Mouse (Mus musculus): ENCODE measurements around the gene Rbmxl1. TPM values are rescaled to one million over a fixed set of nuclear protein-coding genes. Genes with fewer than 3 reads are reported as not detected.
"Not testable (repeated sequence)": the region's sequence is repeated elsewhere in the genome, so short reads cannot be mapped to it uniquely, and the experiment has no call there.

Rbmxl1 gene
- polyA plus RNA-seq, 1 experiment from 2014 or later: 184 TPM

GRCm38 (mm10) chr8:78507979-78508718, 549 bp downstream of the Rbmxl1 start:
- Histone ChIP-seq H3K27ac (ENCODE audit: low read depth, low read length) (peak overlapping the region; percentile 98), H3K36me3 (ENCODE audit: control insufficient read depth, insufficient read depth, low read length) (peaks cover 12% of the 10 kb centered on the region), H3K4me3 (ENCODE audit: low read length) (peak overlapping the region; percentile 95), H3K4me2 (ENCODE audit: low read length) (peak overlapping the region; percentile 88), H3K27me3 (replicated peaks; ENCODE audit: control insufficient read depth, insufficient read depth, low read length) (no peaks in the 10 kb centered on the region), H3K4me1 (ENCODE audit: control insufficient read depth, insufficient read depth, low read depth, low read length) (peaks cover 14% of the 10 kb centered on the region), H3K9ac (ENCODE audit: low read depth, low read length) (peak overlapping the region; percentile 96), H3K9me3 (ENCODE audit: control insufficient read depth, low read length) (no peaks in the 10 kb centered on the region)
- under 1% methylated on average over 33 of the region's 38 CpGs for WGBS
- ATAC-seq: peak; percentile 22

- H3K4me3 ChIP-seq (ENCODE audit: low read length): no peak overlapping the region
- H3K4me2 ChIP-seq (ENCODE audit: low read length): no peak overlapping the region
- H3K27me3 ChIP-seq (replicated peaks; ENCODE audit: control insufficient read depth, insufficient read depth, low read length): no peaks in the 10 kb centered on the region
- peaks cover 6% of the 10 kb centered on the region for H3K4me1 ChIP-seq (ENCODE audit: control insufficient read depth, insufficient read depth, low read depth, low read length)
- 70% methylated on average over 2 of the region's 2 CpGs for WGBS
- no peaks in the 10 kb centered on the region for H3K9me3 ChIP-seq (ENCODE audit: control insufficient read depth, low read length)
- H3K36me3 ChIP-seq (ENCODE audit: control insufficient read depth, insufficient read depth, low read length): peaks cover 12% of the 10 kb centered on the region
- no peak overlapping the region for H3K9ac ChIP-seq (ENCODE audit: low read depth, low read length)
- ATAC-seq: no peak
- no peak overlapping the region for H3K27ac ChIP-seq (ENCODE audit: low read depth, low read length)
Observed at GRCm38 (mm10) chr8:78502706-78503105, 6.0 kb downstream of the Rbmxl1 start.

GRCm38 (mm10) chr8:78496273-78496672, 12.4 kb downstream of the Rbmxl1 start:
- not testable (repeated sequence) for H3K4me1 ChIP-seq (ENCODE audit: control insufficient read depth, insufficient read depth, low read depth, low read length); H3K9ac ChIP-seq (ENCODE audit: low read depth, low read length); H3K4me2 ChIP-seq (ENCODE audit: low read length); H3K36me3 ChIP-seq (ENCODE audit: control insufficient read depth, insufficient read depth, low read length); H3K27me3 ChIP-seq (replicated peaks; ENCODE audit: control insufficient read depth, insufficient read depth, low read length); H3K27ac ChIP-seq (ENCODE audit: low read depth, low read length); H3K4me3 ChIP-seq (ENCODE audit: low read length); H3K9me3 ChIP-seq (ENCODE audit: control insufficient read depth, low read length); ATAC-seq
- 96% methylated on average over 3 of the region's 3 CpGs for WGBS

DNA sequence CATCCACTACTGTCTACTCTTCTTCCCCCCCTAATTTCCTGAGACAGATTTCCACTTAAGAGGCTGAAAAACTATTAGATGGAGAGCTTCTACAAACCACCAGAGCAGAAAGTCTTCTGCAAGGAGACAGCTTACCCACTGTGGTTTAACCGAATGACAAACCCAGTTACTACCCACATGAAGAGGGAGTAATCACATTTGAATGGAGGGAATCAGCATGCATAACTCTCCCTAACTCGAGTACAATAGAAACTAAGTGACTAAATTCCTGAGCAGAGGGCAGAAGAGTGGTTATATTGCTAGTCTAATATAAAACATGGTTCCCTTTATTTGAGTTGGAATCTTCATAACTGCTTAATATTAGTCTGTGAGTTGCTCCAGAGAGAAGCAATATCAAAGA, 15.7 kb downstream of the Rbmxl1 start:
- no peaks in the 10 kb centered on the region for H3K4me1 ChIP-seq (ENCODE audit: control insufficient read depth, insufficient read depth, low read depth, low read length)
- H3K27me3 ChIP-seq (replicated peaks; ENCODE audit: control insufficient read depth, insufficient read depth, low read length): no peaks in the 10 kb centered on the region
- H3K9me3 ChIP-seq (ENCODE audit: control insufficient read depth, low read length): no peaks in the 10 kb centered on the region
- no peak overlapping the region for H3K27ac ChIP-seq (ENCODE audit: low read depth, low read length)
- H3K4me3 ChIP-seq (ENCODE audit: low read length): no peak overlapping the region
- WGBS: 32% methylated on average over 2 of the region's 2 CpGs
- H3K9ac ChIP-seq (ENCODE audit: low read depth, low read length): no peak overlapping the region
- H3K36me3 ChIP-seq (ENCODE audit: control insufficient read depth, insufficient read depth, low read length): no peaks in the 10 kb centered on the region
- no peak for ATAC-seq
- no peak overlapping the region for H3K4me2 ChIP-seq (ENCODE audit: low read length)

DNA sequence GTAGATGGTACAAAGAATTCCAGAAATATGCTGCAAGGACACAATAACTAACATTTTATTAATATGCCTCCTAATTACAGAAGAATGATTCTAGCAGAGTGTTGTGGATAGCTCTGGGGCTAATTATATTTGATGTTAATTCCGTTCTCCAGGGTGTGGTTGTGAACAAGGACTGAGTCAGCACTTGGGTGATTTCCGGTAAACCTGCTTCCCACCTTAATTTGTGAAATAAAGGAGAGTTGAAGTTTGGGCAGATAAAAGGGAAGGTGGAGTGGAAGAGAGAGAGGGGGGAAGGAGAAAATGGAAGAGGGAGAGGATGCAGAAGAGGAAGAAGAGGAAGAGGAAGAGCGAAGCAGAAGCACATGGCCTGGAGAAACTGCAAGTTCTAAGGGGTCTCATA, 19.0 kb downstream of the Rbmxl1 start:
- Histone ChIP-seq H3K9ac (ENCODE audit: low read depth, low read length) (no peak overlapping the region), H3K4me3 (ENCODE audit: low read length) (no peak overlapping the region), H3K4me1 (ENCODE audit: control insufficient read depth, insufficient read depth, low read depth, low read length) (no peaks in the 10 kb centered on the region), H3K27me3 (replicated peaks; ENCODE audit: control insufficient read depth, insufficient read depth, low read length) (no peaks in the 10 kb centered on the region), H3K4me2 (ENCODE audit: low read length) (no peak overlapping the region), H3K27ac (ENCODE audit: low read depth, low read length) (no peak overlapping the region), H3K36me3 (ENCODE audit: control insufficient read depth, insufficient read depth, low read length) (no peaks in the 10 kb centered on the region), H3K9me3 (ENCODE audit: control insufficient read depth, low read length) (no peaks in the 10 kb centered on the region)
- WGBS: 82% methylated on average over 3 of the region's 3 CpGs
- no peak for ATAC-seq

- Histone ChIP-seq H3K4me2 (ENCODE audit: low read length) (no peak overlapping the region), H3K9me3 (ENCODE audit: control insufficient read depth, low read length) (no peaks in the 10 kb centered on the region), H3K27me3 (replicated peaks; ENCODE audit: control insufficient read depth, insufficient read depth, low read length) (no peaks in the 10 kb centered on the region), H3K4me3 (ENCODE audit: low read length) (no peak overlapping the region), H3K36me3 (ENCODE audit: control insufficient read depth, insufficient read depth, low read length) (no peaks in the 10 kb centered on the region), H3K9ac (ENCODE audit: low read depth, low read length) (no peak overlapping the region), H3K4me1 (ENCODE audit: control insufficient read depth, insufficient read depth, low read depth, low read length) (no peaks in the 10 kb centered on the region), H3K27ac (ENCODE audit: low read depth, low read length) (no peak overlapping the region)
- WGBS: 54% methylated on average over 6 of the region's 6 CpGs
- ATAC-seq: no peak
Observed at GRCm38 (mm10) chr8:78477051-78477829, 31.5 kb downstream of the Rbmxl1 start.

GRCm38 (mm10) chr8:78467889-78468288, 40.8 kb downstream of the Rbmxl1 start:
- H3K9ac ChIP-seq (ENCODE audit: low read depth, low read length): no peak overlapping the region
- H3K4me3 ChIP-seq (ENCODE audit: low read length): no peak overlapping the region
- H3K36me3 ChIP-seq (ENCODE audit: control insufficient read depth, insufficient read depth, low read length): no peaks in the 10 kb centered on the region
- no peaks in the 10 kb centered on the region for H3K27me3 ChIP-seq (replicated peaks; ENCODE audit: control insufficient read depth, insufficient read depth, low read length)
- no peaks in the 10 kb centered on the region for H3K9me3 ChIP-seq (ENCODE audit: control insufficient read depth, low read length)
- no peak overlapping the region for H3K27ac ChIP-seq (ENCODE audit: low read depth, low read length)
- H3K4me1 ChIP-seq (ENCODE audit: control insufficient read depth, insufficient read depth, low read depth, low read length): no peaks in the 10 kb centered on the region
- no peak overlapping the region for H3K4me2 ChIP-seq (ENCODE audit: low read length)
- no peak for ATAC-seq
- 95% methylated on average over 2 of the region's 2 CpGs for WGBS

DNA sequence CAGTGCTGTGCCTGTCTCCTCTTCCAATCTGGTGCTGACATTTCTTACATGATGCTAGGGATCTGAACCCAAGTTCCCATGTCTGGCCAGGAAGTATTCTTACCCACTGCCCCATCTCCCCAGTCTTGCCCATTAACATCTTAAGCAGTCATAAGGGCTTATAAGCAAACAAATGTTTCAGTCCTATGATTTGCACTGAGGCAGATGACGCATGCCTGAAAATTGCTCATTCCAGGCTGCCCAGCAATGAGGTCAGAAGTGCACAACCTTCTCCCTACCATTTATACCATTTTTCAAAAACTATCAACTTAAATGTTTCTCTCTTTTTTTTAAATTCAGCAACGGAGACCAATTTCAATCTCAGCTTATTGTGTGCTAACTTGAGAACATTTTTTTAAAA, 44.8 kb downstream of the Rbmxl1 start:
- 82% methylated on average over 2 of the region's 2 CpGs for WGBS
- Histone ChIP-seq H3K9ac (ENCODE audit: low read depth, low read length) (no peak overlapping the region), H3K4me1 (ENCODE audit: control insufficient read depth, insufficient read depth, low read depth, low read length) (no peaks in the 10 kb centered on the region), H3K36me3 (ENCODE audit: control insufficient read depth, insufficient read depth, low read length) (no peaks in the 10 kb centered on the region), H3K9me3 (ENCODE audit: control insufficient read depth, low read length) (no peaks in the 10 kb centered on the region), H3K4me3 (ENCODE audit: low read length) (no peak overlapping the region), H3K27me3 (replicated peaks; ENCODE audit: control insufficient read depth, insufficient read depth, low read length) (no peaks in the 10 kb centered on the region), H3K27ac (ENCODE audit: low read depth, low read length) (no peak overlapping the region), H3K4me2 (ENCODE audit: low read length) (no peak overlapping the region)
- ATAC-seq: no peak

- H3K36me3 ChIP-seq (ENCODE audit: control insufficient read depth, insufficient read depth, low read length): no peaks in the 10 kb centered on the region
Observed at GRCm38 (mm10) chr8:78456441-78456840, 52.3 kb downstream of the Rbmxl1 start.

More at GRCm38 (mm10) chr8:78456441-78456840, 52.3 kb downstream of the Rbmxl1 start:
- Histone ChIP-seq H3K4me2 (ENCODE audit: low read length) (no peak overlapping the region), H3K27ac (ENCODE audit: low read depth, low read length) (no peak overlapping the region), H3K9me3 (ENCODE audit: control insufficient read depth, low read length) (no peaks in the 10 kb centered on the region), H3K4me3 (ENCODE audit: low read length) (no peak overlapping the region), H3K4me1 (ENCODE audit: control insufficient read depth, insufficient read depth, low read depth, low read length) (no peaks in the 10 kb centered on the region), H3K9ac (ENCODE audit: low read depth, low read length) (no peak overlapping the region), H3K27me3 (replicated peaks; ENCODE audit: control insufficient read depth, insufficient read depth, low read length) (no peaks in the 10 kb centered on the region)
- 74% methylated on average over 3 of the region's 3 CpGs for WGBS
- ATAC-seq: no peak

Measured in hindbrain, embryonic 16.5 days (tissue).